Mouse (Mus musculus) limb, embryonic 14.5 days (tissue): Measurements from ENCODE around the gene Capza3. TPM values are rescaled to one million over a fixed set of nuclear protein-coding genes. Genes with fewer than 3 reads are reported as not detected.

ENCODE experiments used
- ATAC-seq: fragments of 200-750 bp; cut with Nextera tagmentation; 2 replicates; pipeline ENCODE4 v1.8.0; 2017; ENCODE audit warnings: low read depth, moderate number of reproducible peaks, moderate TSS enrichment; ENCODE audit not compliant: low FRiP score
- DNase-seq: peaks from one replicate; pipeline ENCODE4 v3.0.0-alpha.2; 2015; ENCODE audit warnings: low spot score
- H3K27ac ChIP-seq: fragments of 300-500 bp; sonication (generic); replicated peaks from 2 replicates; pipeline ENCODE4 v1.5.1; 2014; ENCODE audit warnings: low read depth, mild to moderate bottlenecking, low read length, moderate library complexity, mixed read lengths
- H3K27me3 ChIP-seq: fragments of 300-500 bp; sonication (generic); 2 replicates; pipeline ENCODE4 v1.6.1; 2014; ENCODE audit warnings: low read length, mixed read lengths; ENCODE audit not compliant: control insufficient read depth, insufficient read depth
- H3K36me3 ChIP-seq: fragments of 300-500 bp; sonication (generic); 2 replicates; pipeline ENCODE4 v1.6.1; 2014; ENCODE audit warnings: mild to moderate bottlenecking, low read length, moderate library complexity, mixed read lengths; ENCODE audit not compliant: control insufficient read depth, insufficient read depth
- H3K4me1 ChIP-seq: fragments of 300-500 bp; sonication (generic); 2 replicates; pipeline ENCODE4 v1.6.1; 2014; ENCODE audit warnings: antibody characterized with exemption, low read length, mixed read lengths; ENCODE audit not compliant: control insufficient read depth, insufficient read depth
- H3K4me2 ChIP-seq: fragments of 300-500 bp; sonication (generic); replicated peaks from 2 replicates; pipeline ENCODE4 v1.6.1; 2014; ENCODE audit warnings: low read depth, mild to moderate bottlenecking, low read length, moderate library complexity; ENCODE audit not compliant: severe bottlenecking
- H3K4me3 ChIP-seq: fragments of 300-500 bp; sonication (generic); replicated peaks from 2 replicates; pipeline ENCODE4 v1.5.1; 2014; ENCODE audit warnings: low read length
- H3K9ac ChIP-seq: fragments of 300-500 bp; sonication (generic); 2 replicates; pipeline ENCODE4 v1.6.1; 2014; ENCODE audit warnings: mild to moderate bottlenecking, low read depth, low read length, moderate library complexity; ENCODE audit not compliant: severe bottlenecking
- H3K9me3 ChIP-seq: fragments of 300-500 bp; sonication (generic); 2 replicates; pipeline ENCODE4 v1.6.1; 2016; ENCODE audit warnings: low read length; ENCODE audit not compliant: control insufficient read depth
- POLR2A ChIP-seq: fragments of 200-500 bp; IDR thresholded peaks from 2 replicates; pipeline ENCODE4 v1.8.0; 2012; ENCODE audit warnings: inconsistent platforms, mild to moderate bottlenecking, moderate library complexity, borderline replicate concordance; ENCODE audit not compliant: insufficient read depth, insufficient read length; ENCODE audit errors: extremely low read depth
- WGBS: fragments of 180-500 bp; shearing (Covaris S2); extraction: QIAGEN DNeasy Blood & Tissue Kit; methylation state at CpG from one replicate; pipeline ENCODE4 v1.1.7; 2014; 5-methylcytosine and 5-hydroxymethylcytosine counted together
- polyA plus RNA-seq, 2 experiments: library from polyadenylated mRNA; depleted of rRNA in 1 of 2; stranded (reverse) in 1 of 2; unstranded in 1 of 2; fragments of >200 nt; fragmentation: Nextera tagmentation in 1 of 2; extraction: Ambion mirVana in 1 of 2; gene quantifications; 2 replicates each; pipeline versions ENCODE4 v1.2.1 to v1.2.3; 2012 to 2014

Gene Capza3
- polyA plus RNA-seq (2012; rRNA removed) (not detected in 2 replicates), polyA plus RNA-seq (2014; fragmentation: Nextera tagmentation; extraction: Ambion mirVana) (not detected in 2 replicates)

- Histone ChIP-seq H3K36me3 (no peaks in the 10 kb centered on the region), H3K4me3 (no peak within 1 kb of the TSS), H3K27me3 (no peaks in the 10 kb centered on the region), H3K9me3 (no peaks in the 10 kb centered on the region), H3K4me2 (no peak within 1 kb of the TSS), H3K4me1 (no peaks in the 10 kb centered on the region), H3K9ac (no peak within 1 kb of the TSS), H3K27ac (no peak within 1 kb of the TSS)
- ATAC-seq = no peak
- WGBS = 90% methylated on average over 7 of the region's 7 CpGs
- no peak for TF ChIP-seq POLR2A
- DNase-seq = no peak
Observed at GRCm38 (mm10) chr6:140040952-140041351, at the start of gene Capza3. Gene Capza3 (plus strand): TSS chr6:140041252.

- Histone ChIP-seq H3K27me3 (no peaks in the 10 kb centered on the region), H3K4me3 (no peak overlapping the region), H3K27ac (no peak overlapping the region), H3K4me1 (no peaks in the 10 kb centered on the region), H3K36me3 (no peaks in the 10 kb centered on the region), H3K4me2 (no peak overlapping the region), H3K9ac (no peak overlapping the region), H3K9me3 (no peaks in the 10 kb centered on the region)
- no peak for TF ChIP-seq POLR2A
- no peak for DNase-seq
- ATAC-seq = no peak
- WGBS = 80% methylated on average over 3 of the region's 3 CpGs
Observed at GRCm38 (mm10) chr6:140005181-140005580, 35.9 kb upstream of the Capza3 start.

- no peak overlapping the region for H3K9ac ChIP-seq
- ATAC-seq = no peak
- H3K4me3 ChIP-seq = no peak overlapping the region
- no peaks in the 10 kb centered on the region for H3K36me3 ChIP-seq
- no peak overlapping the region for H3K27ac ChIP-seq
- no peaks in the 10 kb centered on the region for H3K4me1 ChIP-seq
- H3K9me3 ChIP-seq = no peaks in the 10 kb centered on the region
- H3K4me2 ChIP-seq = no peak overlapping the region
- no peaks in the 10 kb centered on the region for H3K27me3 ChIP-seq
- 73% methylated on average over 7 of the region's 7 CpGs for WGBS
- no peak for TF ChIP-seq POLR2A
- no peak for DNase-seq
Observed at GRCm38 (mm10) chr6:140024404-140024803, 16.6 kb upstream of the Capza3 start.

- no peak for TF ChIP-seq POLR2A
- WGBS = 87% methylated on average over 5 of the region's 5 CpGs
- no peak for DNase-seq
- no peaks in the 10 kb centered on the region for H3K4me1 ChIP-seq
- H3K4me3 ChIP-seq = no peak within 1 kb of the TSS
- H3K9me3 ChIP-seq = no peaks in the 10 kb centered on the region
- H3K9ac ChIP-seq = no peak within 1 kb of the TSS
- no peak within 1 kb of the TSS for H3K4me2 ChIP-seq
- no peak within 1 kb of the TSS for H3K27ac ChIP-seq
- H3K27me3 ChIP-seq = no peaks in the 10 kb centered on the region
- ATAC-seq = no peak
- no peaks in the 10 kb centered on the region for H3K36me3 ChIP-seq
Observed at GRCm38 (mm10) chr6:140041357-140041756, 305 bp downstream of the Capza3 start, which contains the start of gene Plcz1. Gene Plcz1 (minus strand): TSS chr6:140041457.

- peaks cover 10% of the 10 kb centered on the region for H3K4me1 ChIP-seq
- no peaks in the 10 kb centered on the region for H3K9me3 ChIP-seq
- H3K36me3 ChIP-seq = no peaks in the 10 kb centered on the region
- WGBS = 33% methylated on average over 5 of the region's 5 CpGs
- no peak overlapping the region for H3K27ac ChIP-seq
- DNase-seq (peak; percentile 68), ATAC-seq (peak; percentile 64)
- TF ChIP-seq POLR2A = no peak
- H3K4me2 ChIP-seq = 0 out of 2 replicates have a peak overlapping the region, but pooled peaks have one; percentile 7
- H3K27me3 ChIP-seq = no peaks in the 10 kb centered on the region
- no peak overlapping the region for H3K4me3 ChIP-seq
- H3K9ac ChIP-seq = no peak overlapping the region
Observed at GRCm38 (mm10) chr6:140051476-140051875, 10.4 kb downstream of the Capza3 start.
